Mouse (Mus musculus): ENCODE data around the gene Srp68. TPM values are rescaled to one million over a fixed set of nuclear protein-coding genes. Genes with fewer than 3 reads are reported as not detected.

The Srp68 gene
- polyA plus RNA-seq (2012; rRNA removed) (31.9 and 37.6 TPM in 2 replicates), polyA plus RNA-seq (2014; fragmentation: Nextera tagmentation; extraction: Ambion mirVana) (28.8 and 33.8 TPM in 2 replicates)

- 1% methylated on average over 32 of the region's 32 CpGs for WGBS (ENCODE audit: insufficient replicate concordance)
- H3K27me3 ChIP-seq (ENCODE audit: control insufficient read depth, insufficient read depth, low read length), result no peaks in the 10 kb centered on the region
- H3K4me2 ChIP-seq (ENCODE audit: low read depth), result peak within 1 kb of the TSS; percentile 77
- peak within 1 kb of the TSS; percentile 83 to 100 for H3K4me3 ChIP-seq (ENCODE audit: insufficient read depth in 1 of 2, low read depth in 2 of 2, low read length in 2 of 2)
- H3K9me3 ChIP-seq (ENCODE audit: control insufficient read depth, low read length), result no peaks in the 10 kb centered on the region
- peak within 1 kb of the TSS; percentile 96 for H3K9ac ChIP-seq (replicated peaks)
- peak; percentile 73 to 80 (median 76) for DNase-seq (ENCODE audit: low read depth in 3 of 3, low spot score in 3 of 3)
- peaks cover 2 to 11% of the 10 kb centered on the region in 2 experiments for H3K4me1 ChIP-seq (replicated peaks; ENCODE audit: control insufficient read depth in 2 of 2, insufficient read depth in 2 of 2, low read length in 1 of 2)
- peak within 1 kb of the TSS; percentile 16 for H3K27ac ChIP-seq
- ATAC-seq (ENCODE audit: insufficient read depth), result peak; percentile 94
- TF ChIP-seq CTCF (IDR thresholded peaks at IDR 0.05; ENCODE audit: low read depth), result peak; percentile 43
- TF ChIP-seq EP300 (IDR thresholded peaks at IDR 0.05; ENCODE audit: low read depth), result no peak
- peaks cover 19% of the 10 kb centered on the region for H3K36me3 ChIP-seq (replicated peaks; ENCODE audit: control insufficient read depth, insufficient read depth, low read depth)
These were observed at the start of gene Srp68 for GRCm38 (mm10) chr11:116274045-116274666. Gene Srp68 (minus strand): TSS chr11:116274217.

DNA sequence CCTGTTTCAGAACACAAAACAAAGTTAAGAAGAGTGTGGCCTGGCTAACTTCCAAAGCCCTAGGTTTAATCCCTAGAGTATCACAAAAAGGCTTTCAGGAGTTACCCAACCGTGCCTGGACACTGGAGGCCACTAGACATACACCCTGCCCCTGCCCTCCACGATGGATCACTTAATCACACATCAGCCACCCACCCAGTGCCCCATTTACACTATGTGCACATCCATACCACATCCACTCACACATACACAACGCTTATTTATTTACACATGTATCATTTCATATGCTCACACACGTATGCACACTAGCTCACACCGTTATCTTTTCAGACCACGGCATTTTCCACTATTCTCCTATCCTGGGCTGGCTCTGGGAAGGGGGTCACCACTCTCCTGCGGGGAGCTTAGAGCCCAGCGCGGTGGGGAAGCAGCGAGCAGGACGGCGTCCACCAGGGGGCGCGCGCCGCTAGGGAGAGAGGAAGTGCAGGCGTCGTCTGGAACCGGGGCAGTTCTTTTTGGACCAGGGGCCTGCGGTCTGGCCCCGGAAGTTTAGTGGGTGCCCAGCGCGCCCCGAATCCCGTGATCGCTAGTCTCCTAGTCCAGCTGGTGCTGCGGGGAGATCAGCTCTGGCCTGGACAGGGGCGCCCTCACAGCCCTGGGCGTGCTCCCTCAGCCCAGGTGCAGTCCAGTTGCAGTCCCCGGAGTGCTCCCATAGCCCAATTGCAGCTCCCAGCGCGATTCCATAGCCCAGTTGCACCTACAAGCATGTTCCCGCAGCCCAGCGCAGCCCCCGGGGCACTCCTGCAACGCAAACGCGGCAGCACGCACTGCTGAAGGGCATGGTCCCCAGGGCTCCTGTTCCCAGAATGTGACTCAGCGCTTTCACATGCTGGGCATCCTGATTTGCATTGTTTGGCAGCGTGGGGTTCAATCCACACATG is 45.0 kb upstream of the Srp68 start:
- no peak for TF ChIP-seq EP300 (IDR thresholded peaks at IDR 0.05; ENCODE audit: low read depth)
- peak; percentile 98 for TF ChIP-seq CTCF (IDR thresholded peaks at IDR 0.05; ENCODE audit: low read depth)
- 2% methylated on average over 41 of the region's 41 CpGs for WGBS (ENCODE audit: insufficient replicate concordance)
- peak; percentile 75 for ATAC-seq (ENCODE audit: insufficient read depth)

DNA sequence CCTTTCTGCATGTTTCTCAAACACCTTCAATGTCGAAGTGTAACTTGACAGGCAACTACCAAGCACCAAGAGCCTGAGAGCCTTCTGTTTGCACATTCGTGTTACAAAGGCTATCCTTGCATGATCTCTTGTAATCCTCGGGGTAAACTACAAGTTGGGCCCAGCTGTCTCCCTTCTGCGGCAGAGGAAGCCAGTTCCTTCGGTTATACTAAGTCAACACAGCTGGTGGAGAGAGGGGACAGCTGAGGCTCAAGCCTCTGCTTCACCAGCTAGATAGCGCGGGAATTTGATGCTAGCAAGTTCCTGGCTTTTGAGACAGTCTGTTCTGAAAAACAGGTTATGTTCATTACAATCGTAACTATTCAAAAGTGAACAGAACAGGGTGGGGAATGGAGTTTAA is 38.3 kb upstream of the Srp68 start:
- DNase-seq (ENCODE audit: low read depth in 3 of 3, low spot score in 3 of 3) (no peak), ATAC-seq (ENCODE audit: insufficient read depth) (no peak)
- no peaks in the 10 kb centered on the region for H3K9me3 ChIP-seq (ENCODE audit: control insufficient read depth, low read length)
- H3K36me3 ChIP-seq (replicated peaks; ENCODE audit: control insufficient read depth, insufficient read depth, low read depth), result no peaks in the 10 kb centered on the region
- H3K4me2 ChIP-seq (ENCODE audit: low read depth), result no peak overlapping the region
- H3K27me3 ChIP-seq (ENCODE audit: control insufficient read depth, insufficient read depth, low read length), result no peaks in the 10 kb centered on the region
- peaks cover 9 to 16% of the 10 kb centered on the region in 2 experiments for H3K4me1 ChIP-seq (replicated peaks; ENCODE audit: control insufficient read depth in 2 of 2, insufficient read depth in 2 of 2, low read length in 1 of 2)
- no peak overlapping the region for H3K4me3 ChIP-seq (ENCODE audit: insufficient read depth in 1 of 2, low read depth in 2 of 2, low read length in 2 of 2)
- no peak overlapping the region for H3K27ac ChIP-seq
- WGBS (ENCODE audit: insufficient replicate concordance), result 57% methylated on average over 8 of the region's 8 CpGs
- TF ChIP-seq EP300 (IDR thresholded peaks at IDR 0.05; ENCODE audit: low read depth), result no peak
- H3K9ac ChIP-seq (replicated peaks), result no peak overlapping the region

More for the DNA sequence above, 45.0 kb upstream of the Srp68 start:
- Histone ChIP-seq H3K27me3 (ENCODE audit: control insufficient read depth, insufficient read depth, low read length) (no peaks in the 10 kb centered on the region; the same call in 1 of the 2 replicates), H3K9ac (replicated peaks) (peak overlapping the region; percentile 45), H3K4me2 (ENCODE audit: low read depth) (peak overlapping the region; percentile 71), H3K4me3 (ENCODE audit: insufficient read depth in 1 of 2, low read depth in 2 of 2, low read length in 2 of 2) (peak overlapping the region; percentile 38 to 48), H3K9me3 (ENCODE audit: control insufficient read depth, low read length) (no peaks in the 10 kb centered on the region), H3K4me1 (replicated peaks; ENCODE audit: control insufficient read depth in 2 of 2, insufficient read depth in 2 of 2, low read length in 1 of 2) (0 out of 4 replicates have a peak, but pooled peaks cover 0 to 5% of the 10 kb centered on the region in 2 experiments), H3K27ac (no peak overlapping the region), H3K36me3 (replicated peaks; ENCODE audit: control insufficient read depth, insufficient read depth, low read depth) (no peaks in the 10 kb centered on the region)
- DNase-seq (ENCODE audit: low read depth in 3 of 3, low spot score in 3 of 3), result peak in 2 of 3 experiments; percentile 51 to 55

GRCm38 (mm10) chr11:116311169-116311568 is 37.2 kb upstream of the Srp68 start:
- TF ChIP-seq EP300 (IDR thresholded peaks at IDR 0.05; ENCODE audit: low read depth) (no peak), CTCF (IDR thresholded peaks at IDR 0.05; ENCODE audit: low read depth) (no peak)
- no peaks in the 10 kb centered on the region for H3K36me3 ChIP-seq (replicated peaks; ENCODE audit: control insufficient read depth, insufficient read depth, low read depth)
- no peak overlapping the region for H3K4me2 ChIP-seq (ENCODE audit: low read depth)
- H3K27me3 ChIP-seq (ENCODE audit: control insufficient read depth, insufficient read depth, low read length), result no peaks in the 10 kb centered on the region
- ATAC-seq (ENCODE audit: insufficient read depth) (no peak), DNase-seq (ENCODE audit: low read depth in 3 of 3, low spot score in 3 of 3) (no peak)
- H3K4me1 ChIP-seq (replicated peaks; ENCODE audit: control insufficient read depth in 2 of 2, insufficient read depth in 2 of 2, low read length in 1 of 2), result peaks cover 16 to 23% of the 10 kb centered on the region in 2 experiments
- H3K4me3 ChIP-seq (ENCODE audit: insufficient read depth in 1 of 2, low read depth in 2 of 2, low read length in 2 of 2), result no peak overlapping the region
- no peak overlapping the region for H3K9ac ChIP-seq (replicated peaks)
- no peak overlapping the region for H3K27ac ChIP-seq
- H3K9me3 ChIP-seq (ENCODE audit: control insufficient read depth, low read length), result no peaks in the 10 kb centered on the region
- WGBS (ENCODE audit: insufficient replicate concordance), result 72% methylated on average over 8 of the region's 8 CpGs

GRCm38 (mm10) chr11:116309601-116310000 is 35.6 kb upstream of the Srp68 start:
- peak; percentile 31 for ATAC-seq (ENCODE audit: insufficient read depth)
- Histone ChIP-seq H3K9ac (replicated peaks) (no peak overlapping the region), H3K27me3 (ENCODE audit: control insufficient read depth, insufficient read depth, low read length) (no peaks in the 10 kb centered on the region), H3K4me2 (ENCODE audit: low read depth) (no peak overlapping the region), H3K9me3 (ENCODE audit: control insufficient read depth, low read length) (no peaks in the 10 kb centered on the region; the same call in 1 of the 2 replicates), H3K36me3 (replicated peaks; ENCODE audit: control insufficient read depth, insufficient read depth, low read depth) (no peaks in the 10 kb centered on the region), H3K4me3 (ENCODE audit: insufficient read depth in 1 of 2, low read depth in 2 of 2, low read length in 2 of 2) (no peak overlapping the region), H3K27ac (peak overlapping the region; percentile 53), H3K4me1 (replicated peaks; ENCODE audit: control insufficient read depth in 2 of 2, insufficient read depth in 2 of 2, low read length in 1 of 2) (peaks cover 19 to 26% of the 10 kb centered on the region in 2 experiments)
- DNase-seq (ENCODE audit: low read depth in 3 of 3, low spot score in 3 of 3), result peak in 1 of 3 experiments; percentile 41
- TF ChIP-seq CTCF (IDR thresholded peaks at IDR 0.05; ENCODE audit: low read depth) (no peak), EP300 (IDR thresholded peaks at IDR 0.05; ENCODE audit: low read depth) (peak; percentile 59)
- 10% methylated on average over 3 of the region's 3 CpGs for WGBS (ENCODE audit: insufficient replicate concordance)
